In genomic region chr9:118396425-118397053, GRCm38 (mm10) we compare ENCODE assay signal across 22 mouse cellular contexts.
DNase-seq lines count a peak whose midpoint lies in the region; ATAC-seq and TF ChIP-seq lines count a peak whose summit lies in the region.
"Had no signal": no experiment of that assay in that cellular context is flagged by ENCODE, and none has a peak within 500 bp of the region (broad histone marks: within the 10 kb centered on the region; RNA-seq: fewer than 3 reads in every experiment).

No protein-coding gene starts in this region.

- H3K27ac ChIP-seq in MEL (ENCODE audit: control insufficient read depth, low read depth, low read length) = no peak overlapping the region
- no peak overlapping the region for H3K27ac ChIP-seq in kidney, embryonic 15.5 days
- H3K27ac ChIP-seq: forebrain, embryonic 13.5 days; heart, embryonic 15.5 days; hindbrain, embryonic 14.5 days; limb, embryonic 15.5 days; macrophage; midbrain, embryonic 15.5 days; neural tube, embryonic 13.5 days; stomach, postnatal 0 days had no signal

- H3K9ac ChIP-seq in MEL (ENCODE audit: control insufficient read depth, low read depth, low read length, poor library complexity, severe bottlenecking) = peak overlapping the region; percentile 34
- no peak overlapping the region for H3K9ac ChIP-seq in kidney, embryonic 15.5 days
- H3K9ac ChIP-seq: forebrain, embryonic 13.5 days; heart, embryonic 15.5 days; hindbrain, embryonic 14.5 days; limb, embryonic 15.5 days; midbrain, embryonic 15.5 days; neural tube, embryonic 13.5 days had no signal

- peaks cover 0 to 6% of the 10 kb centered on the region in 2 experiments; a peak in 2 of 4 replicates for H3K36me3 ChIP-seq in MEL (ENCODE audit: control insufficient read depth in 1 of 2, insufficient read depth in 2 of 2, low read length in 2 of 2)
- no peaks in the 10 kb centered on the region for H3K36me3 ChIP-seq in kidney, embryonic 15.5 days
- H3K36me3 ChIP-seq: heart, embryonic 15.5 days; limb, embryonic 15.5 days; midbrain, embryonic 15.5 days; neural tube, embryonic 13.5 days had no signal

- no peak for TF ChIP-seq CTCF in MEL (IDR thresholded peaks at IDR 0.05 in 2 of 3, conservative IDR thresholded peaks at IDR 0.05 in 1 of 3; ENCODE audit: control insufficient read depth in 1 of 3, insufficient read depth in 1 of 3, low read depth in 2 of 3, low read length in 3 of 3, poor library complexity in 1 of 3, severe bottlenecking in 1 of 3)

- H3K27me3 ChIP-seq in MEL (ENCODE audit: control insufficient read depth in 1 of 2, insufficient read depth in 2 of 2, low read length in 2 of 2) = no peaks in the 10 kb centered on the region
- peaks cover 3% of the 10 kb centered on the region; the same call in 1 of the 2 replicates for H3K27me3 ChIP-seq in kidney, embryonic 15.5 days
- H3K27me3 ChIP-seq: forebrain, embryonic 13.5 days; heart, embryonic 15.5 days; limb, embryonic 15.5 days; midbrain, embryonic 15.5 days had no signal

- WGBS in kidney, embryonic 15.5 days = 68% methylated on average over 2 of the region's 2 CpGs

- H3K9me3 ChIP-seq in MEL (replicated peaks; ENCODE audit: insufficient read depth, low read length) = no peaks in the 10 kb centered on the region
- no peaks in the 10 kb centered on the region for H3K9me3 ChIP-seq in kidney, embryonic 15.5 days (replicated peaks)
- H3K9me3 ChIP-seq: forebrain, embryonic 13.5 days; heart, embryonic 15.5 days; limb, embryonic 15.5 days; midbrain, embryonic 15.5 days; neural tube, embryonic 13.5 days had no signal

- H3K4me1 ChIP-seq in MEL (ENCODE audit: control insufficient read depth in 1 of 2, insufficient read depth in 2 of 2, low read length in 2 of 2) = peaks cover 8 to 13% of the 10 kb centered on the region in 2 experiments
- 0 out of 2 replicates have a peak, but pooled peaks cover 2% of the 10 kb centered on the region for H3K4me1 ChIP-seq in kidney, embryonic 15.5 days
- H3K4me1 ChIP-seq: forebrain, embryonic 13.5 days; heart, embryonic 15.5 days; midbrain, embryonic 15.5 days; neural tube, embryonic 13.5 days had no signal

- peak overlapping the region in 1 of 2 experiments; percentile 3; a peak in 1 of 4 replicates for H3K4me3 ChIP-seq in MEL (ENCODE audit: control insufficient read depth in 1 of 2, insufficient read depth in 1 of 2, low read depth in 2 of 2, low read length in 2 of 2)
- no peak overlapping the region for H3K4me3 ChIP-seq in kidney, embryonic 15.5 days (replicated peaks)
- H3K4me3 ChIP-seq: forebrain, embryonic 13.5 days; heart, embryonic 15.5 days; limb, embryonic 15.5 days; midbrain, embryonic 15.5 days; neural tube, embryonic 13.5 days had no signal

- DNase-seq in A20 (ENCODE audit: low read depth, low spot score) (peak; percentile 37), MEL (ENCODE audit: low read depth, low spot score) (peak; percentile 27)
- DNase-seq in thymus, postnatal 0 days (ENCODE audit: low spot score) = peak; percentile 80
- DNase-seq in right cerebral cortex, adult 18-20 months = no peak
- DNase-seq in left cerebral cortex, adult 11 months (ENCODE audit: low spot score) = no peak
- DNase-seq in kidney, adult 18-20 months = no peak
- DNase-seq: adrenal gland, postnatal 14 days; cerebellum, adult 9-11 months; heart, adult 11 months; kidney, adult 2 months; lung, adult 18-20 months; spleen, adult 18-20 months had no signal

- no peak overlapping the region for H3K4me2 ChIP-seq in kidney, embryonic 15.5 days
- H3K4me2 ChIP-seq: forebrain, embryonic 13.5 days; heart, embryonic 15.5 days; hindbrain, embryonic 14.5 days; limb, embryonic 15.5 days; midbrain, embryonic 15.5 days; neural tube, embryonic 13.5 days had no signal

- no peak for TF ChIP-seq RAD21 in MEL (IDR thresholded peaks at IDR 0.05; ENCODE audit: low read depth, low read length)

- peak; percentile 74 for ATAC-seq in inflammation-experienced regulatory T-cells, adult 6 months
- ATAC-seq in kidney, embryonic 15.5 days (replicated peaks; ENCODE audit: low FRiP score) = no peak
- ATAC-seq: forebrain, embryonic 13.5 days; midbrain, embryonic 15.5 days had no signal

- no peak for TF ChIP-seq POLR2A in MEL (IDR thresholded peaks at IDR 0.05; ENCODE audit: control insufficient read depth in 1 of 2, insufficient read depth in 1 of 2, low read depth in 1 of 2, low read length in 2 of 2, poor library complexity in 1 of 2)

- H3K79me2 ChIP-seq in MEL (ENCODE audit: control insufficient read depth, insufficient read depth, low read length, poor library complexity) = no peaks in the 10 kb centered on the region

- no peak for TF ChIP-seq EP300 in MEL (IDR thresholded peaks at IDR 0.05; ENCODE audit: low read depth in 1 of 2, low read length in 2 of 2)

TF ChIP-seq in MEL, 35 proteins besides CTCF, POLR2A, EP300 and RAD21:
- no peak for TF ChIP-seq KAT2A (conservative IDR thresholded peaks at IDR 0.05; ENCODE audit: low read depth, low read length)

Comparison
In these comparisons a context has a peak if more than half of its experiments do, and no peak if none do; other contexts are left out.
1. DNase-seq: peak in A20 (single experiment), MEL (single experiment) and thymus, postnatal 0 days (single experiment); none in right cerebral cortex, adult 18-20 months (single experiment), left cerebral cortex, adult 11 months (single experiment) and kidney, adult 18-20 months (single experiment).